Comparison of ENCODE assay signal across 13 mouse cellular contexts in genomic region chr3:117893736-117894135, GRCm38 (mm10).
"Had no signal": no experiment of that assay in that cellular context is flagged by ENCODE, and none has a peak within 500 bp of the region (broad histone marks: within the 10 kb centered on the region; RNA-seq: fewer than 3 reads in every experiment).

No protein-coding gene starts in this region.

- DNase-seq: kidney, adult 2 months; kidney, postnatal 36 days; left cerebral cortex, postnatal 4 days; lung, adult 18-20 months; lung, postnatal 10 days; lung, postnatal 36 days; midbrain, embryonic 14.5 days; retina, postnatal 1 day; right cerebral cortex, postnatal 25 days; spleen, adult 18-20 months; thymus, adult 2 months; thymus, postnatal 14 days; thymus, postnatal 4 days had no signal
